Mouse (Mus musculus): Measurements from ENCODE around the gene Pogk. TPM values are rescaled to one million over a fixed set of nuclear protein-coding genes. Genes with fewer than 3 reads are reported as not detected.

The Pogk gene
- polyA plus RNA-seq, 1 experiment: 7.3 TPM

- TF ChIP-seq POLR2A (IDR thresholded peaks at IDR 0.05; ENCODE audit: control insufficient read depth, low read depth, low read length) (no peak), CTCF (IDR thresholded peaks at IDR 0.05; ENCODE audit: control insufficient read depth, insufficient read depth, insufficient replicate concordance, low read depth, low read length) (no peak)
- Histone ChIP-seq H3K27ac (ENCODE audit: control insufficient read depth, insufficient read depth, low read depth, low read length) (peak overlapping the region; percentile 87), H3K4me1 (ENCODE audit: control insufficient read depth, insufficient read depth, low read length) (peaks cover 10% of the 10 kb centered on the region), H3K4me3 (ENCODE audit: control insufficient read depth, low read depth, low read length) (peak overlapping the region; percentile 86), H3K36me3 (ENCODE audit: control insufficient read depth, insufficient read depth, low read length) (peaks cover 2% of the 10 kb centered on the region; the same call in 1 of the 2 replicates), H3K27me3 (ENCODE audit: control insufficient read depth, insufficient read depth, low read length) (no peaks in the 10 kb centered on the region)
Measured at GRCm38 (mm10) chr1:166379630-166380231, 29.9 kb downstream of the Pogk start.

DNA sequence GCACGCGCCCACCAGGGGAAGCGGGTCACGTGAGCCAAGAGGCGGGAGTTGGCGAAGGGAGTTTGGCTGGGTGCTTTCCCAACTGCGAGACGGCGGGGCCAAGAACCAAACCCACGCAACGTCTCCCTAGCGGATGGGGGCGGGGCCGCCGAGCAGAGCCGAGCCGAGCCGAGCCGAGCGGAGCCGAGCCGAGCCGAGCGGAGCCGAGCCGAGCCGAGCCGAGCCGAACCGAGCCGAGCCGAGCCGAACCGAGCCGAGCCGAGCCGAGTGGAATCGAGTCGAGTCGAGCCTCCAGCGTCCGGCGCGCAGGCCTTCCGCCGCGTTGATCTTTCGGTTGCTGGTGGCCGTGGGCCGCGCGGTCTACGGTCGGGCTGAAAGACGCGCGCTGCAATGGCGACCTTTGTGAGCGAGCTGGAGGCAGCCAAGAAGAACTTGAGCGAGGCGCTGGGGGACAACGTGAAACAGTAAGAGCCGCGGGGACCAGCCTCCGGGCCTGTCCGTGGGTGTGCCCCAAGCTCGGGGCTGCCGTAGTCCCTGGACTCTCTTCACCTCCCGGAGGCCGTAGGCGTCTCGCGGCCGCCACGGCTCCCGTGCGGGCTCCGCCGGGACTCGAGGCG is 30.5 kb downstream of the Pogk start, which contains the start of gene Tada1:
TSS of gene Tada1 (plus strand) at position 85 of the 617 bp plus-strand sequence.
- peak within 1 kb of the TSS; percentile 86 for H3K4me3 ChIP-seq (ENCODE audit: control insufficient read depth, low read depth, low read length)
- peaks cover 10% of the 10 kb centered on the region for H3K4me1 ChIP-seq (ENCODE audit: control insufficient read depth, insufficient read depth, low read length)
- TF ChIP-seq POLR2A (IDR thresholded peaks at IDR 0.05; ENCODE audit: control insufficient read depth, low read depth, low read length) (peak; percentile 76; the same call in 1 of the 2 replicates), CTCF (IDR thresholded peaks at IDR 0.05; ENCODE audit: control insufficient read depth, insufficient read depth, insufficient replicate concordance, low read depth, low read length) (no peak)
- H3K36me3 ChIP-seq (ENCODE audit: control insufficient read depth, insufficient read depth, low read length): peaks cover 2% of the 10 kb centered on the region; the same call in 1 of the 2 replicates
- no peaks in the 10 kb centered on the region for H3K27me3 ChIP-seq (ENCODE audit: control insufficient read depth, insufficient read depth, low read length)
- peak within 1 kb of the TSS; percentile 87 for H3K27ac ChIP-seq (ENCODE audit: control insufficient read depth, insufficient read depth, low read depth, low read length)

- peak overlapping the region; percentile 57; the same call in 1 of the 2 replicates for H3K27ac ChIP-seq (ENCODE audit: control insufficient read depth, insufficient read depth, low read depth, low read length)
- H3K27me3 ChIP-seq (ENCODE audit: control insufficient read depth, insufficient read depth, low read length): no peaks in the 10 kb centered on the region
- peaks cover 10% of the 10 kb centered on the region for H3K4me1 ChIP-seq (ENCODE audit: control insufficient read depth, insufficient read depth, low read length)
- H3K4me3 ChIP-seq (ENCODE audit: control insufficient read depth, low read depth, low read length): peak overlapping the region; percentile 86
- TF ChIP-seq CTCF (IDR thresholded peaks at IDR 0.05; ENCODE audit: control insufficient read depth, insufficient read depth, insufficient replicate concordance, low read depth, low read length) (no peak), POLR2A (IDR thresholded peaks at IDR 0.05; ENCODE audit: control insufficient read depth, low read depth, low read length) (no peak; the same call in 1 of the 2 replicates)
- peaks cover 2% of the 10 kb centered on the region; the same call in 1 of the 2 replicates for H3K36me3 ChIP-seq (ENCODE audit: control insufficient read depth, insufficient read depth, low read length)
Measured at GRCm38 (mm10) chr1:166378431-166379012, 31.1 kb downstream of the Pogk start.

DNA sequence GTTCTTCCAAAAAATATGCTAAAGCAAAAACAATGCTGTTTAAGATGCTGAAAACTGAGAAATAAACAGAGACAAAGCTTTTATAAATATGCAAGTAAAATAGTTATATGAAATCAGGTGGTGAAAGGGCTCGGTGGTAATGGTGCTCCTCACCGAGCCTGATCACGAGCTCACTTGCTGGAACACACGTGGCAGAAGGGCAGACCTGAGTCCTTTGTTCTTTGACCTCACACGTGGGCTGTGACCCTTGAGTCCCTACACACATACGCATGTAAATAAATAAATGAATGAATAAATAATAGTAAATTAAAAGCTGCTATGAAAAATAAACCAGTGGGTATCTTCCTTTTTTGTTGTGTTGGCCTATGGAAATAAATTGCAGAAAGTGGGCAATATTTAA is 32.5 kb downstream of the Pogk start:
- TF ChIP-seq CTCF (IDR thresholded peaks at IDR 0.05; ENCODE audit: control insufficient read depth, insufficient read depth, insufficient replicate concordance, low read depth, low read length) (no peak), POLR2A (IDR thresholded peaks at IDR 0.05; ENCODE audit: control insufficient read depth, low read depth, low read length) (no peak)
- Histone ChIP-seq H3K27me3 (ENCODE audit: control insufficient read depth, insufficient read depth, low read length) (no peaks in the 10 kb centered on the region), H3K27ac (ENCODE audit: control insufficient read depth, insufficient read depth, low read depth, low read length) (no peak overlapping the region), H3K4me1 (ENCODE audit: control insufficient read depth, insufficient read depth, low read length) (peaks cover 10% of the 10 kb centered on the region), H3K4me3 (ENCODE audit: control insufficient read depth, low read depth, low read length) (no peak overlapping the region), H3K36me3 (ENCODE audit: control insufficient read depth, insufficient read depth, low read length) (no peaks in the 10 kb centered on the region; the same call in 1 of the 2 replicates)

GRCm38 (mm10) chr1:166363122-166363521 is 46.5 kb downstream of the Pogk start:
- no peak overlapping the region for H3K27ac ChIP-seq (ENCODE audit: control insufficient read depth, insufficient read depth, low read depth, low read length)
- H3K36me3 ChIP-seq (ENCODE audit: control insufficient read depth, insufficient read depth, low read length): no peaks in the 10 kb centered on the region
- TF ChIP-seq CTCF (IDR thresholded peaks at IDR 0.05; ENCODE audit: control insufficient read depth, insufficient read depth, insufficient replicate concordance, low read depth, low read length) (no peak), POLR2A (IDR thresholded peaks at IDR 0.05; ENCODE audit: control insufficient read depth, low read depth, low read length) (no peak)
- H3K4me3 ChIP-seq (ENCODE audit: control insufficient read depth, low read depth, low read length): no peak overlapping the region
- H3K27me3 ChIP-seq (ENCODE audit: control insufficient read depth, insufficient read depth, low read length): no peaks in the 10 kb centered on the region
- H3K4me1 ChIP-seq (ENCODE audit: control insufficient read depth, insufficient read depth, low read length): no peaks in the 10 kb centered on the region; the same call in 1 of the 2 replicates

- no peak for TF ChIP-seq CTCF (IDR thresholded peaks at IDR 0.05; ENCODE audit: control insufficient read depth, insufficient read depth, insufficient replicate concordance, low read depth, low read length)
- no peak for TF ChIP-seq POLR2A (IDR thresholded peaks at IDR 0.05; ENCODE audit: control insufficient read depth, low read depth, low read length)
- H3K27me3 ChIP-seq (ENCODE audit: control insufficient read depth, insufficient read depth, low read length): no peaks in the 10 kb centered on the region
- no peaks in the 10 kb centered on the region for H3K36me3 ChIP-seq (ENCODE audit: control insufficient read depth, insufficient read depth, low read length)
- no peak overlapping the region for H3K4me3 ChIP-seq (ENCODE audit: control insufficient read depth, low read depth, low read length)
- no peaks in the 10 kb centered on the region; the same call in 1 of the 2 replicates for H3K4me1 ChIP-seq (ENCODE audit: control insufficient read depth, insufficient read depth, low read length)
- no peak overlapping the region for H3K27ac ChIP-seq (ENCODE audit: control insufficient read depth, insufficient read depth, low read depth, low read length)
Measured at GRCm38 (mm10) chr1:166362659-166363058, 47.0 kb downstream of the Pogk start.

DNA sequence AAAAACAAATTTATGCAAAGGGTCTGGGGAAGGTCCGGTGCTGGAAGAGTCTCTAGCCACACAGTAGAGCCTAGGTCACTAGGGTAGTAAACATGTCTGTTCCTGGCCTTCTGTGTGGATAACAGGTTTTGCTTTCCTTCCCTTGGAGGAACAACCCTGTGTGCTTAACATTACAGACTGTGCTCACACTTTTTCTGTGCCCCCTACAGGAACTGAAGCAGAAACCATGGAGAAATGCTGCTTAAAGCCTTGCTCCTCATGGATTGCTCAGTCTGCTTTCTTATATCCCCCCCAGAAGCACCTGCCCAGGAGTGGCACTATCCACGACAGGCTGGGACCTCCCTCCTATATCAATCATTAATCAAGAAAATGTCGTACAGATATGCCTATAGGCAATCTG is 47.8 kb downstream of the Pogk start:
- Histone ChIP-seq H3K4me1 (ENCODE audit: control insufficient read depth, insufficient read depth, low read length) (no peaks in the 10 kb centered on the region; the same call in 1 of the 2 replicates), H3K4me3 (ENCODE audit: control insufficient read depth, low read depth, low read length) (no peak overlapping the region), H3K27ac (ENCODE audit: control insufficient read depth, insufficient read depth, low read depth, low read length) (no peak overlapping the region), H3K36me3 (ENCODE audit: control insufficient read depth, insufficient read depth, low read length) (no peaks in the 10 kb centered on the region), H3K27me3 (ENCODE audit: control insufficient read depth, insufficient read depth, low read length) (no peaks in the 10 kb centered on the region)
- TF ChIP-seq CTCF (IDR thresholded peaks at IDR 0.05; ENCODE audit: control insufficient read depth, insufficient read depth, insufficient replicate concordance, low read depth, low read length) (no peak), POLR2A (IDR thresholded peaks at IDR 0.05; ENCODE audit: control insufficient read depth, low read depth, low read length) (no peak)
